16 mouse cellular contexts compared by ENCODE assay signal in genomic region chr14:73449901-73450495, GRCm38 (mm10). TPM values are rescaled to one million over a fixed set of nuclear protein-coding genes. Genes with fewer than 3 reads are reported as not detected.
DNase-seq lines count a peak whose midpoint lies in the region; ATAC-seq and TF ChIP-seq lines count a peak whose summit lies in the region.
"Had no signal": no experiment of that assay in that cellular context is flagged by ENCODE, and none has a peak within 500 bp of the region (broad histone marks: within the 10 kb centered on the region; RNA-seq: fewer than 3 reads in every experiment).

No protein-coding gene starts in this region.

- no peak for ATAC-seq in embryonic facial prominence, embryonic 14.5 days (ENCODE audit: low read depth)
- no peak for ATAC-seq in embryonic facial prominence, embryonic 15.5 days (ENCODE audit: insufficient number of reproducible peaks, low FRiP score, low TSS enrichment, low read depth)
- peak; percentile 74 for ATAC-seq in lung, postnatal 0 days
- no peak for ATAC-seq in megakaryocyte-erythroid progenitor cell, adult 5-6 weeks (replicated peaks; ENCODE audit: low FRiP score, low TSS enrichment, poor library complexity, severe bottlenecking)

- TF ChIP-seq CTCF in lung, postnatal 0 days (IDR thresholded peaks at IDR 0.05) = no peak

- H3K4me2 ChIP-seq in embryonic facial prominence, embryonic 14.5 days (ENCODE audit: low read depth, low read length) = no peak overlapping the region
- H3K4me2 ChIP-seq in embryonic facial prominence, embryonic 15.5 days (replicated peaks) = no peak overlapping the region
- no peak overlapping the region for H3K4me2 ChIP-seq in lung, postnatal 0 days (replicated peaks; ENCODE audit: low read depth, low read length)
- H3K4me2 ChIP-seq: embryonic facial prominence, embryonic 12.5 days; heart, embryonic 11.5 days; hindbrain, embryonic 12.5 days; liver, embryonic 11.5 days; neural tube, embryonic 13.5 days had no signal

- 53% methylated on average over 6 of the region's 6 CpGs for WGBS in embryonic facial prominence, embryonic 14.5 days
- WGBS in embryonic facial prominence, embryonic 10.5 days = 65% methylated on average over 6 of the region's 6 CpGs
- WGBS in embryonic facial prominence, embryonic 15.5 days = 58% methylated on average over 6 of the region's 6 CpGs
- WGBS in lung, postnatal 0 days = 53% methylated on average over 6 of the region's 6 CpGs

- H3K9ac ChIP-seq in embryonic facial prominence, embryonic 14.5 days (ENCODE audit: low read depth, low read length) = no peak overlapping the region
- no peak overlapping the region for H3K9ac ChIP-seq in embryonic facial prominence, embryonic 15.5 days
- no peak overlapping the region for H3K9ac ChIP-seq in lung, postnatal 0 days (replicated peaks; ENCODE audit: low read depth)
- H3K9ac ChIP-seq: embryonic facial prominence, embryonic 12.5 days; hindbrain, embryonic 12.5 days; neural tube, embryonic 13.5 days had no signal

- H3K4me3 ChIP-seq in embryonic facial prominence, embryonic 14.5 days (ENCODE audit: low read depth, low read length) = no peak overlapping the region
- H3K4me3 ChIP-seq in embryonic facial prominence, embryonic 10.5 days = no peak overlapping the region
- H3K4me3 ChIP-seq in embryonic facial prominence, embryonic 15.5 days (replicated peaks) = no peak overlapping the region
- H3K4me3 ChIP-seq in lung, postnatal 0 days (ENCODE audit: low read depth, low read length) = no peak overlapping the region
- H3K4me3 ChIP-seq: embryonic facial prominence, embryonic 12.5 days; hindbrain, embryonic 12.5 days; midbrain, embryonic 10.5 days; neural tube, embryonic 13.5 days had no signal

- peak; percentile 27 for DNase-seq in embryonic facial prominence, embryonic 14.5 days (ENCODE audit: low spot score)
- no peak for DNase-seq in embryonic facial prominence, embryonic 10.5 days (ENCODE audit: low spot score)
- peak; percentile 13 for DNase-seq in 3134 (ENCODE audit: extremely low read depth, insufficient read length, low spot score)
- DNase-seq in lung, postnatal 0 days (ENCODE audit: low spot score) = peak; percentile 79
- no peak for DNase-seq in left cerebral cortex, adult 9 months (ENCODE audit: low spot score in 2 of 2)
- DNase-seq in right cerebral cortex, postnatal 25 days = no peak
- DNase-seq: cerebellum, postnatal 10 days; thymus, postnatal 36 days had no signal

- no peaks in the 10 kb centered on the region for H3K36me3 ChIP-seq in embryonic facial prominence, embryonic 14.5 days (ENCODE audit: control insufficient read depth, insufficient read depth, low read length)
- no peaks in the 10 kb centered on the region for H3K36me3 ChIP-seq in embryonic facial prominence, embryonic 10.5 days (replicated peaks)
- H3K36me3 ChIP-seq in embryonic facial prominence, embryonic 15.5 days = no peaks in the 10 kb centered on the region
- H3K36me3 ChIP-seq in lung, postnatal 0 days (ENCODE audit: insufficient read depth, low read length) = no peaks in the 10 kb centered on the region
- H3K36me3 ChIP-seq: embryonic facial prominence, embryonic 12.5 days; hindbrain, embryonic 12.5 days; midbrain, embryonic 10.5 days; neural tube, embryonic 13.5 days had no signal

- H3K27me3 ChIP-seq in embryonic facial prominence, embryonic 14.5 days (replicated peaks; ENCODE audit: control insufficient read depth, insufficient read depth, low read length) = no peaks in the 10 kb centered on the region
- H3K27me3 ChIP-seq in embryonic facial prominence, embryonic 10.5 days (replicated peaks; ENCODE audit: low read depth, poor library complexity, severe bottlenecking) = no peaks in the 10 kb centered on the region
- H3K27me3 ChIP-seq in embryonic facial prominence, embryonic 15.5 days = no peaks in the 10 kb centered on the region
- H3K27me3 ChIP-seq in lung, postnatal 0 days (replicated peaks; ENCODE audit: insufficient read depth, low read length) = no peaks in the 10 kb centered on the region
- H3K27me3 ChIP-seq: embryonic facial prominence, embryonic 12.5 days; hindbrain, embryonic 12.5 days; neural tube, embryonic 13.5 days had no signal

- H3K4me1 ChIP-seq in embryonic facial prominence, embryonic 14.5 days (ENCODE audit: control insufficient read depth, insufficient read depth, low read length) = peaks cover 7% of the 10 kb centered on the region
- peaks cover 33% of the 10 kb centered on the region for H3K4me1 ChIP-seq in embryonic facial prominence, embryonic 10.5 days
- peaks cover 16% of the 10 kb centered on the region; the same call in 1 of the 2 replicates for H3K4me1 ChIP-seq in embryonic facial prominence, embryonic 15.5 days
- peaks cover 4% of the 10 kb centered on the region; the same call in 1 of the 2 replicates for H3K4me1 ChIP-seq in lung, postnatal 0 days (ENCODE audit: insufficient read depth, low read depth, low read length)
- H3K4me1 ChIP-seq: embryonic facial prominence, embryonic 12.5 days; hindbrain, embryonic 12.5 days; midbrain, embryonic 10.5 days; neural tube, embryonic 13.5 days had no signal

- H3K9me3 ChIP-seq in embryonic facial prominence, embryonic 14.5 days (ENCODE audit: control insufficient read depth, low read length) = no peaks in the 10 kb centered on the region
- H3K9me3 ChIP-seq in embryonic facial prominence, embryonic 10.5 days = no peaks in the 10 kb centered on the region
- H3K9me3 ChIP-seq in embryonic facial prominence, embryonic 15.5 days (replicated peaks) = no peaks in the 10 kb centered on the region
- no peaks in the 10 kb centered on the region for H3K9me3 ChIP-seq in lung, postnatal 0 days (ENCODE audit: low read length)
- H3K9me3 ChIP-seq: embryonic facial prominence, embryonic 12.5 days; hindbrain, embryonic 12.5 days; midbrain, embryonic 10.5 days; neural tube, embryonic 13.5 days had no signal

- TF ChIP-seq EP300 in lung, postnatal 0 days (IDR thresholded peaks at IDR 0.05) = no peak

- no peak overlapping the region for H3K27ac ChIP-seq in embryonic facial prominence, embryonic 14.5 days (replicated peaks; ENCODE audit: low read depth, low read length)
- H3K27ac ChIP-seq in embryonic facial prominence, embryonic 10.5 days (replicated peaks) = no peak overlapping the region
- H3K27ac ChIP-seq in embryonic facial prominence, embryonic 15.5 days (replicated peaks) = 0 out of 2 replicates have a peak overlapping the region, but pooled peaks have one; percentile 14
- H3K27ac ChIP-seq in lung, postnatal 0 days (ENCODE audit: low read length) = peak overlapping the region; percentile 55
- H3K27ac ChIP-seq: embryonic facial prominence, embryonic 12.5 days; hindbrain, embryonic 12.5 days; midbrain, embryonic 10.5 days; neural tube, embryonic 13.5 days had no signal

RNA-seq across cellular contexts. Expression of gene Med4, which starts 59.8 kb away (rescaled TPM):
- 72.9 and 73.5 TPM in 2 replicates for polyA plus RNA-seq in embryonic facial prominence, embryonic 14.5 days (2014; fragmentation: Nextera tagmentation; extraction: Ambion mirVana)
- polyA plus RNA-seq in embryonic facial prominence, embryonic 10.5 days (2016; fragmentation: Nextera tagmentation; extraction: Ambion mirVana) = 118 and 122 TPM in 2 replicates
- 82.8 and 86.7 TPM in 2 replicates for polyA plus RNA-seq in embryonic facial prominence, embryonic 15.5 days (2015; fragmentation: Nextera tagmentation; extraction: Ambion mirVana)
- polyA plus RNA-seq in lung, postnatal 0 days (2015; fragmentation: Nextera tagmentation; extraction: Ambion mirVana) = 52.8 and 56.1 TPM in 2 replicates
- total RNA-seq in megakaryocyte-erythroid progenitor cell, adult 5-6 weeks (2014; fragmentation: Nextera tagmentation) = 43.6 and 53.8 TPM in 2 replicates
- 83.0 and 85.5 TPM in 2 replicates for total RNA-seq in megakaryocyte-erythroid progenitor cell, adult 5-6 weeks (2017)

Comparison
In these comparisons a context has a peak if more than half of its experiments do, and no peak if none do; other contexts are left out.
1. DNase-seq: peak in embryonic facial prominence, embryonic 14.5 days (single experiment), 3134 (single experiment) and lung, postnatal 0 days (single experiment); none in embryonic facial prominence, embryonic 10.5 days (single experiment), left cerebral cortex, adult 9 months (0 of 2) and right cerebral cortex, postnatal 25 days (single experiment).
2. H3K27ac ChIP-seq: peak in embryonic facial prominence, embryonic 15.5 days (single experiment) and lung, postnatal 0 days (single experiment); none in embryonic facial prominence, embryonic 14.5 days (single experiment) and embryonic facial prominence, embryonic 10.5 days (single experiment).